Mouse (Mus musculus) left cerebral cortex, adult 8-10 months (tissue): ENCODE results near the gene Dnajc10. TPM values are rescaled to one million over a fixed set of nuclear protein-coding genes. Genes with fewer than 3 reads are reported as not detected.
A peak's percentile ranks its signal among the peaks of the same experiment; 100 is the strongest.

Source experiments
- DNase-seq, 2 experiments: peaks; one replicate each; pipeline ENCODE4 v3.0.0; 2022; ENCODE audit warnings: low spot score in 2 of 2
- total RNA-seq, 4 experiments: library from RNA; stranded (reverse); gene quantifications; 2 replicates each; pipeline ENCODE4 v1.2.4; 2022

Dnajc10 gene
- 10 to 100 TPM; 67.8 to 74.4 (median 72.1) TPM for total RNA-seq

DNA sequence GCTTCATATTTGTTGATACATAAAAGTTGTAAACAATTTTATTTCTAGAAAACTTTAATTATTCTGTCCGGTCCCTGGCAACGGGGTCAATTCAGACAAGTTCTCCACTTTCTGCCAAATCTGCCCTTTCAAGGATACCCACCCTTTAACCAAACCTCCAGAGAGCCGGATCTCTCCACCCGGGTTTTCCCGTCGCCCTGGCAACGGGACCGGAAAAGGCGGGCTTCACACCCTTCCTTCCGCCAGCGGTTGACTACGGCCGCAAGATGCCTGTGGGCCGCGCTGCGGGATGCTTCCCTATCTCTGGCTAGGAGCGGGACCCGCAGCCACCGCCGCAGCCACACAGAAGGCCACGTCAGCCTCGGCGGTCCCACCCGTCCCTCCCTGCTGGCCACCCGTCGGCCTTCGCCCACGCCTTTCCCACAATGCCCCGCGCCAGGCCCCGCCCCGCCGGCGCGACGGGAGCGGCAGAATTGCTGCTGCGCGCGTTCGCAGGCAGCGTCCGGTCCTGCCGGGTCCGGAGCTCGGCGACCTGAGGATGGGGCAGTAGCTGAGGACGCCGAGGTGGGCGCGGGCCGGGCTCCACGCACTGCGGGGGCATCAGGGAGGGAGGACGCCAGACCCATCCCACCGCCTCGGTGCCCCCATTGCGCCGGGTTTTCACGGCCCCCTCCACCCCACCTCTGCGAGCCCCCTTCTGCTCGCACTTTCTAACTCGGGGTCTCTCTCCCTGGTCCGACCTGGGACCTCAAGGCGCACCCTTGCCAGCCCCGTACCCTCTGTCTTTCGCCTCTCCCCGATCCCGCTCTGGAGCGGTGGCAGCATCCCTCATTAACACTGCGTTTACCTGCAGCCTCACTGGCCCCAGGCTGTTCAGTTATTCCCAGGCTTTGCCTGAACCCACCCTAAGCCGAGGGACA is at the start of gene Dnajc10:
Gene Dnajc10, plus strand, starts transcription at position 225 of the 920 bp plus-strand sequence.
- peak; percentile 81 to 89 for DNase-seq

DNA sequence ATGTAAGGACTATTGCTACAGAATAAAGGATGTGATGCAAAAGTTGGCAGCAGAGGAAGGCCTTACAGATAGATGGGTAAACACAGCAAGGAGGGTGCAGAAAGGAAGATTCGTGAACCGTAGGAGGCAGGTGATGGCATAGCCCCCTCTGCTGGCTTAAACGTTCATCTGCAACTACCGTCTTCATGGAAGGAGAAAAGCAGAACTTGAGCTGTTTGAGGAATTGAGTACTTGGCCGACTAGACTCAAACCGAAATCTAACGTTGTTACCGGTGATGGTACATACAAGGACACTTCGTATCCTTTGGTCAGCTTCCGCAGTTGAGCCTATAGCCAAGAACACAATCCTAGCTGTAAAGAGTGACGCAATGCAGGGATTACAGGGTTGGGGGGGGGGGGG is 48.4 kb upstream of the Dnajc10 start:
- peak; percentile 37 to 50 for DNase-seq

- no peak for DNase-seq
Measured at GRCm38 (mm10) chr2:80268053-80268452, 47.2 kb upstream of the Dnajc10 start.

- DNase-seq: no peak
Measured at GRCm38 (mm10) chr2:80271431-80271830, 43.8 kb upstream of the Dnajc10 start.

GRCm38 (mm10) chr2:80273038-80273437 is 42.2 kb upstream of the Dnajc10 start:
- no peak for DNase-seq

- DNase-seq: no peak
Measured at GRCm38 (mm10) chr2:80273763-80274162, 41.5 kb upstream of the Dnajc10 start.

GRCm38 (mm10) chr2:80275136-80275535 is 40.1 kb upstream of the Dnajc10 start:
- DNase-seq: no peak

DNA sequence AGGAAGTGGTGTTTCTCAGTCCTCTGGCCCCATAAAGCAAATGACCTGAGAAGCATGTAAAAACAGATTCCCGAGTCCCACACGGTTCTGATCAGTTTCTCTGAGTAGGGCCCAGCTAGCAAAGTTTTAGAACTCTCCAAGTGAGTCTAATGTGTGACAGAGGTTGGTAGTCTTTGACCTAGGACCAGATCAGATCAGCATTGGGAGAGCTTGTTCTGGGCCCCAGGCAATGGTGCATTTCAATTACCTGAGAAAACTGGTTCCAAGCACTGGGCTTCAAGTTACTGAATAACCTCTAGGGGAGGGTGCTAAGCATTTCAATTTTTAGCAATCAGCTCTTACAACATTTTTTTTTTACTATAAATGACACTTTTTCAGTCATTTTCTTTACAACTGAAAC is 33.1 kb upstream of the Dnajc10 start:
- DNase-seq: no peak

GRCm38 (mm10) chr2:80286397-80286796 is 28.9 kb upstream of the Dnajc10 start:
- no peak for DNase-seq

GRCm38 (mm10) chr2:80292172-80292571 is 23.1 kb upstream of the Dnajc10 start, which contains the start of gene Prdx6b:
Gene Prdx6b, plus strand, starts transcription at chr2:80292472.
- no peak for DNase-seq

DNA sequence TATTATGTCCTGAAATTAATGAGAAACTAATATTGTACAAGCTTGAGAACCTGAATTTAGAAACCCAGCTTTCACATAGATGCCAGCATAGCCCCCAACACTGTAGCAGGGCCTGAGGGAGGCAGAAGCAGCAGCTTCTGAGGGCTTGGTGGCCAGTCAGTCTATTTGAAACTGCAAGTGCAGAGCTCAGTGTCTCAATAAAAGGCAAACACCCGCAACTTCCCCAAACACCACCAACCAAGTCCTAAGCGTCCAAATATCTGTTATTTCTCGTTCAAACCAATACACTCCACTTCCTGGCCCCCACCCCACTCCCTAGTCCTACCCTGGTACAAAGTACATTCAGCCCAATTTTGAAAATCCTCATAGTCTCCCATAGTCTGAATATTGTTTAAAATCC is 16.9 kb upstream of the Dnajc10 start:
- no peak for DNase-seq

GRCm38 (mm10) chr2:80300806-80301205 is 14.5 kb upstream of the Dnajc10 start:
- no peak for DNase-seq

DNA sequence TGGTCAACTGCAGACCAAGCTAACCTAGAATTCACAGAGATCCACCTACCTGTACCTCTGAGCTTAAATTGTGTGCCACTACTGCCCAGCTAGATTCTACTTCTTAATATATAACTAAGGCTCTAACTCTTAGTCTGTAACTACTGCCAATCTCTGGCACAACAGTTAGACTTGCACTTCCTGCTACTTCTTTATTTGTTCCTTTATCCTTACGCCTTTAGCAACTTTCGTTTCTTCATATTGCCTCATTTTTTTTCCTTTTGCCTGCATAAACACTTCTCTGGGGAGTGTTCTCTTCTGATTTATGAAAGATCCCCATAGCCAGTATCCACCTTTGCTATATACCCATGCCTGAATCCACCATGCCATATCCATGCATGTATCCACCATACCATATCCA is 11.3 kb upstream of the Dnajc10 start:
- DNase-seq: no peak

- no peak for DNase-seq
Measured at GRCm38 (mm10) chr2:80307701-80308100, 7.6 kb upstream of the Dnajc10 start.

DNA sequence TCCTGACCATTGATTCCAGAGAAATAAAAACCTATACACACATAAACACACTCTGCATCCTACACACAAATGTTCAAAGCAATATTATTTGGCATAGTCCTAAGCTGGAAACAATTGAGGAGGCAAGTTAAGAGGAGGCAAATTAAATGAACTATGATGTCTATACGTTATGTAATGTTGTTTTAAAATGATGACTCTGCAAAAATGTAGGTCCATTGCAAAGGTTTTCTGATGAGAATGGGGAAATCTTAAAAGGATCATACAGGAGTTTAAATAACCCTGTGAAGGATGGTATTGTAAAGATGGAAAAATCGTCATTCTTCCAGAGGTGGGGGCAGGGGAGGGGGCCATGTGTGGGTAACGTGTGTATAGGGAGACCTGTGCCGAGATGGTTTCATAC is 5.5 kb upstream of the Dnajc10 start:
- DNase-seq: no peak

GRCm38 (mm10) chr2:80310772-80311171 is 4.5 kb upstream of the Dnajc10 start:
- DNase-seq: no peak

GRCm38 (mm10) chr2:80311350-80311749 is 3.9 kb upstream of the Dnajc10 start:
- no peak for DNase-seq

DNA sequence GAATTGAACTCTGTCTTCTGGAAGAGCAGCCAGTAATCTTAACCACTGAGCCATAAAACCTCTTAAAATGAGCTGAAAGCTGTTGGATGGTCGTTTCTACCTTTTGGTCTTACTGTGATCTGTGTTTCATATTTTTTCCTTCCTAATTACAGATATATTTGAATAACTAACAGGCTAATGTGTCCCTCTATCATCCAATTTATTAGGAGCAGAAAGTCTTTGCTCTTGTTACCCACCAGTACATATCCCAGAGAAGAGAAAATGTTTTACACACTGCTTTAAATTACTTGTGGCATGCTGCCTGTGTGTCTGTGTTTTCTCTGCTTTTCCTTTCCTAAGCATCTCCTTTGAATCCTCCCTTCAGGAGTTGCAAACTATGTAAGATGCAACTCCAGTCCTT is 1.1 kb upstream of the Dnajc10 start:
- no peak for DNase-seq

DNA sequence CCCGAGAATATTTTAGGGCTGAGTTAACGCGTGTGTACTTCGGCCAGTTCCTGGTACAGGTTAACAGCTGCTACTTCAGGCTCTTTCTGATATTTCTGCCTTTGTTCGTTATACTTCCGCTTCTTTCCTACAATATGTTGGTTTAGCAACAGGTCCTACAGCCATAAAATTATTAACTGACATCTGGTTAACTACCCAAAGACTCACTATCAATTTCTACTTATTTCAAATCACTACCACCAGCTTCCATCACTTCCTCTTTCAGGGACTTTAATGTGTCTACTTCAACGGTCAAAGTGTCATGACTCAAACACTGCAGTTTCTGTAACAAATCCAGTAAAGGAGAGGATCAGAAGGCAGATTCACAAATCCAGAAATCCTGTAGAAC is 418 bp upstream of the Dnajc10 start:
- DNase-seq: no peak

- DNase-seq: no peak
Measured at GRCm38 (mm10) chr2:80322878-80323277, 7.6 kb downstream of the Dnajc10 start.

DNA sequence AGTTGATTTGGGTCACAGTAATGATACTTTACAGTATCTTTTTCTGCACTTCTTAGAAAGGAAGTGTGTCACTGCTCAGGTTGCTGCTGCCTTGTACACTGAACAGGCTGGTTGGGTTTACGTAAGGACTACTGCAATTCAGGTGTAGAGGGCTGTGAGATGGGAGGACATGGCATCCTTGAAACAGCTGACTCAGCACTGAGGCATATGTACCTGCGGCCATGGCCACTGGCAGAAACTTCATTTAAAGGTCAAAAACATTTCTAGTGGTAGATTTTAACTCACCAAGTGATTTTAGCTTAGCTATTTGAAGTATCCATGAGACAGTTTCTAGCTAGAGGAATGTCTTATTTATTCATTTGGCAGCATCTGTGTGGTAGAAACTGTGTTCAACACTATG is 10.5 kb downstream of the Dnajc10 start:
- no peak for DNase-seq

DNA sequence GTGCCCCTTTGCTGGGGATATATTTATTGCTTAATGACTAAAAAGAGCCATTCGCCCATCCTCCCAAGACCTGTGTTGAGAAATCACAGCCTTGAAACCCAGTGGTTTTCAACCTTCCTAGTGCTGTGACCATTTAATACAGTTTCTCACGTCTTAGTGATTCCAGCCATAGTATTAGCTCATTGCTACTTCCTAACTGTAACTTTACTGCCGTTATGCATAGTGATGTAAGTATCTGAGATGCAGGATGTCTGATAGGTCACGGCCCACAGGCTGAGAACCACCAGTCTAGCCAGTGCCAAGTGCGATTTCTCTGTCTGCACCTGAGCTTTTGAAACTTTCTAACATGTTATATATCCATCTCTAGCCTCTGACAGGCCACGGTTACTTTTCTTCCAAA is 12.0 kb downstream of the Dnajc10 start:
- DNase-seq: no peak

- no peak for DNase-seq
Measured at GRCm38 (mm10) chr2:80328961-80329653, 13.8 kb downstream of the Dnajc10 start.
